Mouse (Mus musculus): ENCODE data around the gene Gm20388. TPM values are rescaled to one million over a fixed set of nuclear protein-coding genes. Genes with fewer than 3 reads are reported as not detected.

Gm20388 gene
- polyA plus RNA-seq, 1 experiment from 2014 or later, result not detected

- ATAC-seq (ENCODE audit: low FRiP score), result no peak
- no peaks in the 10 kb centered on the region for H3K27me3 ChIP-seq (ENCODE audit: control insufficient read depth, insufficient read depth, low read length)
- no peaks in the 10 kb centered on the region for H3K9me3 ChIP-seq (ENCODE audit: control insufficient read depth, low read length)
- DNase-seq (ENCODE audit: low spot score), result no peak
- peaks cover 14% of the 10 kb centered on the region; the same call in 1 of the 2 replicates for H3K4me1 ChIP-seq (replicated peaks; ENCODE audit: control insufficient read depth, insufficient read depth, low read length)
- WGBS, result 94% methylated on average over 5 of the region's 5 CpGs
- H3K27ac ChIP-seq, result no peak overlapping the region
- H3K36me3 ChIP-seq (replicated peaks; ENCODE audit: control insufficient read depth, insufficient read depth), result no peaks in the 10 kb centered on the region
- no peak overlapping the region for H3K9ac ChIP-seq
- no peak overlapping the region for H3K4me2 ChIP-seq (replicated peaks)
- no peak overlapping the region for H3K4me3 ChIP-seq (replicated peaks; ENCODE audit: low read length)
Measured at GRCm38 (mm10) chr8:122991368-122991767, 3080.7 kb downstream of the Gm20388 start.

- Histone ChIP-seq H3K36me3 (replicated peaks; ENCODE audit: control insufficient read depth, insufficient read depth) (no peaks in the 10 kb centered on the region), H3K9ac (no peak overlapping the region), H3K27me3 (ENCODE audit: control insufficient read depth, insufficient read depth, low read length) (no peaks in the 10 kb centered on the region), H3K4me2 (replicated peaks) (no peak overlapping the region), H3K27ac (no peak overlapping the region), H3K9me3 (ENCODE audit: control insufficient read depth, low read length) (no peaks in the 10 kb centered on the region), H3K4me3 (replicated peaks; ENCODE audit: low read length) (no peak overlapping the region), H3K4me1 (replicated peaks; ENCODE audit: control insufficient read depth, insufficient read depth, low read length) (peaks cover 14% of the 10 kb centered on the region; the same call in 1 of the 2 replicates)
- no peak for ATAC-seq (ENCODE audit: low FRiP score)
- DNase-seq (ENCODE audit: low spot score), result no peak
- WGBS, result 42% methylated on average over 2 of the region's 2 CpGs
Measured at GRCm38 (mm10) chr8:122992296-122992695, 3081.7 kb downstream of the Gm20388 start.

GRCm38 (mm10) chr8:122993031-122993430 lies 3082.4 kb downstream of the Gm20388 start:
- Histone ChIP-seq H3K27ac (no peak overlapping the region), H3K4me3 (replicated peaks; ENCODE audit: low read length) (no peak overlapping the region), H3K27me3 (ENCODE audit: control insufficient read depth, insufficient read depth, low read length) (no peaks in the 10 kb centered on the region), H3K9me3 (ENCODE audit: control insufficient read depth, low read length) (no peaks in the 10 kb centered on the region), H3K36me3 (replicated peaks; ENCODE audit: control insufficient read depth, insufficient read depth) (no peaks in the 10 kb centered on the region), H3K9ac (no peak overlapping the region), H3K4me2 (replicated peaks) (no peak overlapping the region), H3K4me1 (replicated peaks; ENCODE audit: control insufficient read depth, insufficient read depth, low read length) (peaks cover 15% of the 10 kb centered on the region)
- DNase-seq (ENCODE audit: low spot score) (no peak), ATAC-seq (ENCODE audit: low FRiP score) (no peak)
- 92% methylated on average over 3 of the region's 3 CpGs for WGBS

- no peaks in the 10 kb centered on the region for H3K27me3 ChIP-seq (ENCODE audit: control insufficient read depth, insufficient read depth, low read length)
- ATAC-seq (ENCODE audit: low FRiP score), result no peak
Measured at GRCm38 (mm10) chr8:122993740-122994139, 3083.1 kb downstream of the Gm20388 start.

GRCm38 (mm10) chr8:122997963-122998362 lies 3087.3 kb downstream of the Gm20388 start:
- Histone ChIP-seq H3K4me2 (replicated peaks) (no peak overlapping the region), H3K36me3 (replicated peaks; ENCODE audit: control insufficient read depth, insufficient read depth) (no peaks in the 10 kb centered on the region), H3K4me1 (replicated peaks; ENCODE audit: control insufficient read depth, insufficient read depth, low read length) (peaks cover 18% of the 10 kb centered on the region), H3K9ac (no peak overlapping the region), H3K9me3 (ENCODE audit: control insufficient read depth, low read length) (no peaks in the 10 kb centered on the region), H3K27me3 (ENCODE audit: control insufficient read depth, insufficient read depth, low read length) (no peaks in the 10 kb centered on the region), H3K27ac (no peak overlapping the region), H3K4me3 (replicated peaks; ENCODE audit: low read length) (no peak overlapping the region)
- DNase-seq (ENCODE audit: low spot score), result no peak
- no peak for ATAC-seq (ENCODE audit: low FRiP score)
- WGBS, result 80% methylated on average over 4 of the region's 4 CpGs

More at GRCm38 (mm10) chr8:122993740-122994139, 3083.1 kb downstream of the Gm20388 start:
- no peak for DNase-seq (ENCODE audit: low spot score)
- Histone ChIP-seq H3K27ac (no peak overlapping the region), H3K4me1 (replicated peaks; ENCODE audit: control insufficient read depth, insufficient read depth, low read length) (peaks cover 18% of the 10 kb centered on the region), H3K4me2 (replicated peaks) (no peak overlapping the region), H3K9ac (no peak overlapping the region), H3K36me3 (replicated peaks; ENCODE audit: control insufficient read depth, insufficient read depth) (no peaks in the 10 kb centered on the region), H3K4me3 (replicated peaks; ENCODE audit: low read length) (no peak overlapping the region), H3K9me3 (ENCODE audit: control insufficient read depth, low read length) (no peaks in the 10 kb centered on the region)
- 61% methylated on average over 5 of the region's 5 CpGs for WGBS

GRCm38 (mm10) chr8:123000311-123000710 lies 3089.7 kb downstream of the Gm20388 start:
- Histone ChIP-seq H3K27ac (no peak overlapping the region), H3K27me3 (ENCODE audit: control insufficient read depth, insufficient read depth, low read length) (no peaks in the 10 kb centered on the region), H3K9ac (no peak overlapping the region), H3K36me3 (replicated peaks; ENCODE audit: control insufficient read depth, insufficient read depth) (no peaks in the 10 kb centered on the region), H3K9me3 (ENCODE audit: control insufficient read depth, low read length) (no peaks in the 10 kb centered on the region), H3K4me2 (replicated peaks) (no peak overlapping the region), H3K4me1 (replicated peaks; ENCODE audit: control insufficient read depth, insufficient read depth, low read length) (peaks cover 7% of the 10 kb centered on the region), H3K4me3 (replicated peaks; ENCODE audit: low read length) (no peak overlapping the region)
- DNase-seq (ENCODE audit: low spot score), result no peak
- ATAC-seq (ENCODE audit: low FRiP score), result no peak
- 74% methylated on average over 2 of the region's 2 CpGs for WGBS

- DNase-seq (ENCODE audit: low spot score), result no peak
- Histone ChIP-seq H3K4me2 (replicated peaks) (no peak overlapping the region), H3K27ac (no peak overlapping the region), H3K9ac (no peak overlapping the region), H3K36me3 (replicated peaks; ENCODE audit: control insufficient read depth, insufficient read depth) (no peaks in the 10 kb centered on the region), H3K9me3 (ENCODE audit: control insufficient read depth, low read length) (no peaks in the 10 kb centered on the region), H3K27me3 (ENCODE audit: control insufficient read depth, insufficient read depth, low read length) (no peaks in the 10 kb centered on the region), H3K4me1 (replicated peaks; ENCODE audit: control insufficient read depth, insufficient read depth, low read length) (no peaks in the 10 kb centered on the region; the same call in none of the 2 replicates), H3K4me3 (replicated peaks; ENCODE audit: low read length) (no peak overlapping the region)
- ATAC-seq (ENCODE audit: low FRiP score), result no peak
- 69% methylated on average over 14 of the region's 14 CpGs for WGBS
Measured at GRCm38 (mm10) chr8:123004033-123004922, 3093.6 kb downstream of the Gm20388 start.

GRCm38 (mm10) chr8:123005328-123005727 lies 3094.7 kb downstream of the Gm20388 start:
- no peak overlapping the region for H3K9ac ChIP-seq
- WGBS, result 73% methylated on average over 3 of the region's 3 CpGs
- H3K27me3 ChIP-seq (ENCODE audit: control insufficient read depth, insufficient read depth, low read length), result no peaks in the 10 kb centered on the region
- H3K4me3 ChIP-seq (replicated peaks; ENCODE audit: low read length), result no peak overlapping the region
- H3K9me3 ChIP-seq (ENCODE audit: control insufficient read depth, low read length), result no peaks in the 10 kb centered on the region
- no peak overlapping the region for H3K27ac ChIP-seq
- no peaks in the 10 kb centered on the region for H3K36me3 ChIP-seq (replicated peaks; ENCODE audit: control insufficient read depth, insufficient read depth)
- ATAC-seq (ENCODE audit: low FRiP score), result no peak
- no peaks in the 10 kb centered on the region; the same call in none of the 2 replicates for H3K4me1 ChIP-seq (replicated peaks; ENCODE audit: control insufficient read depth, insufficient read depth, low read length)
- DNase-seq (ENCODE audit: low spot score), result no peak
- H3K4me2 ChIP-seq (replicated peaks), result no peak overlapping the region

GRCm38 (mm10) chr8:123005805-123006204 lies 3095.2 kb downstream of the Gm20388 start:
- Histone ChIP-seq H3K27me3 (ENCODE audit: control insufficient read depth, insufficient read depth, low read length) (no peaks in the 10 kb centered on the region), H3K36me3 (replicated peaks; ENCODE audit: control insufficient read depth, insufficient read depth) (no peaks in the 10 kb centered on the region), H3K4me1 (replicated peaks; ENCODE audit: control insufficient read depth, insufficient read depth, low read length) (no peaks in the 10 kb centered on the region; the same call in none of the 2 replicates), H3K9me3 (ENCODE audit: control insufficient read depth, low read length) (no peaks in the 10 kb centered on the region), H3K4me3 (replicated peaks; ENCODE audit: low read length) (no peak overlapping the region), H3K9ac (no peak overlapping the region), H3K27ac (no peak overlapping the region), H3K4me2 (replicated peaks) (no peak overlapping the region)
- ATAC-seq (ENCODE audit: low FRiP score), result no peak
- no peak for DNase-seq (ENCODE audit: low spot score)
- 90% methylated on average over 5 of the region's 5 CpGs for WGBS
